Mouse (Mus musculus) stomach, embryonic 15.5 days (tissue): ENCODE data around the gene Zfp740. TPM values are rescaled to one million over a fixed set of nuclear protein-coding genes. Genes with fewer than 3 reads are reported as not detected.

Experiments used
- ATAC-seq: fragments of 200-750 bp; cut with Nextera tagmentation; 2 replicates; pipeline ENCODE4 v1.8.0; 2017; ENCODE audit warnings: low read depth, moderate number of reproducible peaks, moderate TSS enrichment; ENCODE audit not compliant: insufficient read depth, low FRiP score
- H3K27ac ChIP-seq: fragments of 300-500 bp; sonication (generic); 2 replicates; pipeline ENCODE4 v1.5.1; 2015; ENCODE audit warnings: mild to moderate bottlenecking, inconsistent platforms
- H3K27me3 ChIP-seq: fragments of 300-500 bp; sonication (generic); replicated peaks from 2 replicates; pipeline ENCODE4 v1.6.1; 2015; ENCODE audit warnings: inconsistent platforms
- H3K36me3 ChIP-seq: fragments of 300-500 bp; sonication (generic); 2 replicates; pipeline ENCODE4 v1.6.1; 2015; ENCODE audit warnings: inconsistent platforms
- H3K4me1 ChIP-seq: fragments of 300-500 bp; sonication (generic); 2 replicates; pipeline ENCODE4 v1.6.1; 2015; ENCODE audit warnings: inconsistent platforms
- H3K4me2 ChIP-seq: fragments of 300-500 bp; sonication (generic); 2 replicates; pipeline ENCODE4 v1.6.1; 2015; ENCODE audit warnings: mild to moderate bottlenecking, inconsistent platforms
- H3K4me3 ChIP-seq: fragments of 300-500 bp; sonication (generic); replicated peaks from 2 replicates; pipeline ENCODE4 v1.5.1; 2015; ENCODE audit warnings: inconsistent platforms
- H3K9ac ChIP-seq: fragments of 300-500 bp; sonication (generic); 2 replicates; pipeline ENCODE4 v1.6.1; 2015; ENCODE audit warnings: inconsistent platforms
- H3K9me3 ChIP-seq: fragments of 300-500 bp; sonication (generic); 2 replicates; pipeline ENCODE4 v1.6.1; 2016; ENCODE audit warnings: inconsistent platforms
- WGBS: fragments of 180-500 bp; shearing (Covaris S2); methylation state at CpG from one replicate; pipeline ENCODE4 v1.1.7; 2015; 5-methylcytosine and 5-hydroxymethylcytosine counted together
- polyA plus RNA-seq: library from polyadenylated mRNA; unstranded; fragments of >200 nt; fragmentation: Nextera tagmentation; extraction: Ambion mirVana; gene quantifications from 2 replicates; pipeline ENCODE4 v1.2.1, GENCODE M21; 2015

Zfp740 gene
- polyA plus RNA-seq, 1 experiment from 2014 or later = 44.5 TPM

DNA sequence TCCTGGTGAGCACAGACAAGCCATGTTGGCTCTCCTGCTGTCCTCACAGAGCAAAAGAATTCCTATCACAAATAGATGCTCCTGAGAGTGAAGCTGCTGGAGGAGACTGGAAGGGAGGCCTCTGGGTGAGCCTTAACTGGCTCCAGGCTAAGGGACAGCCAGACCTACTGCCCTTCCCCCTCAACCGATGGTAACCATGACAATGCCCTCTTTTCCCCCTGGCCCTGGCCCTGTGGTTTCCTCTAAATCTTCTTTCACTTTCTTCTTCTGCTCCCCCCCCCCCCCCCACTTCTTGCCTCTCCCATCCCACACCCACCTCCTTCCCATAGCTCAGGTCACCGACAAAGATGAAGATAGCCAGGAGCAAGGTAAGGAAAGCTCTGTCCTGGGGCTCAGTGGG, 30.8 kb downstream of the Zfp740 start:
- Histone ChIP-seq H3K4me3 (no peak overlapping the region), H3K27ac (no peak overlapping the region), H3K9me3 (no peaks in the 10 kb centered on the region), H3K36me3 (peaks cover 5% of the 10 kb centered on the region; the same call in 1 of the 2 replicates), H3K4me1 (peaks cover 28% of the 10 kb centered on the region), H3K27me3 (no peaks in the 10 kb centered on the region), H3K9ac (no peak overlapping the region), H3K4me2 (no peak overlapping the region)
- ATAC-seq = no peak
- WGBS = 25% methylated on average over 2 of the region's 2 CpGs

DNA sequence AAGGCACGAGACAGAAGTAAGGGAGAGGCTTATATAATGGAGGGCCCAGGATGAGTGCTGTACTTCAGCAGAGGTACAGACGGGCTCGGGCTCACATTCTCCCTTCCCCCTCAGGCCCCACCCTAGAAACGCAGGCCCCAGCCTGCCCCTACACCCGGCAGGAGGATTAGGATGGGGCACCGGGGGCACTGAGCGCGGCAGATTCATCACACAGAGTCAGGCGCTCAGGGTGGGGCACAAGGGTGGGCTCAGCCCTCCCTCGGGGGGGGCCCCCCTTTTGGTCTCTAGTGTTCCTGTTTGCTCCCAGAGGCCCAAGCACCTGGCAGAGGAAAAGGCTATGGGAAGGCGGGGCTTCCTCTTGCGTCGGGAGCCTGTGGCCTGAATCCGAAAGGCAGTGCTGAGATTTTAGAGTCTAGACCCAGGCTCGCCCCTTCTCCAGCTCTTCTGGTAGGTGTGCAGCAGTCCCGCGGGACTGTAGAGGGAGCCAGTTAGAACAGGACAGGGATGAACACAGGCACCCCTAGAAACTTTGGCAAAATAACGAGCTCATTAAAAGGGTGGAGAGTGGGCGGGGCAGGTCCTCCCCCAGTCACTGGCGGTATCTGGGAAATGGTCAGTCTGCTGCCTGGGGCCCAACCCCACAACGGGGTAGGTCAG, 32.5 kb downstream of the Zfp740 start:
- H3K4me3 ChIP-seq = no peak overlapping the region; the same call in 1 of the 2 replicates
- no peaks in the 10 kb centered on the region for H3K9me3 ChIP-seq
- peaks cover 31% of the 10 kb centered on the region for H3K4me1 ChIP-seq
- 21% methylated on average over 20 of the region's 21 CpGs for WGBS
- ATAC-seq = peak; percentile 76
- H3K36me3 ChIP-seq = peaks cover 5% of the 10 kb centered on the region; the same call in 1 of the 2 replicates
- peak overlapping the region; percentile 39 for H3K4me2 ChIP-seq
- H3K9ac ChIP-seq = no peak overlapping the region
- H3K27me3 ChIP-seq = no peaks in the 10 kb centered on the region
- H3K27ac ChIP-seq = peak overlapping the region; percentile 71

DNA sequence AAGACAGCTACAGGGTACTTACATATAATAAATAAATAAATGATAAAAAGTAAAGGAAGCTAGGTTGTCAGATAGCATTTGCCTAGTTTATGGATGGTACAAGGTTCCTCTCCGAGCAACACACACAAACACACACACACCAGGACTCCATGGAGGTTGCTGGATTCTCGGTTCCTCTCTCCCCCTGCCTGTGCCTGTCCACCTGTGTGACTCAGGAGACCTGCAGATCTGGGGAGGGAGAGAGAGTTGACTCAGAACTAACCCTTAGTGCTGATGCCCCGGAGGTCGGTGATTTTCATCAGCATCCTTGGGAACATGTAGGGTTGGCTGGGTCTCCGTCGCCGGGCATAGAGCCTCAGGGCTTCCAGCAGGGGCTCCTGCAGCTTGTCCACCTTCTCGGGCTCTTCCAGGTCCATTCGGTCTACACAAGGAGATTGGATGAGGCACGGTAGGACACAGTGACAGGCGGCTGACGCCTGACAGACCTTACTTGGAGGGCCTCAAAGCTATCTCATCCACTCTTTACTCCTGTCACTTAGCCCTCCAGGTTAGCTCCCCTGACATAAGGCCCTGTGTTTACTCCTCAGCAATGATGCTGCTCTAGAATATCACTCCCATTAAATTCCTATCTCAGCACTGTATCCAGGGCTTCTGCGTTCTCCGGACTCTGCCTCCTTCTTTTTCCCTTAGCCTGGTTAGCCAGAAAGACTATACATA, 35.7 kb downstream of the Zfp740 start:
- WGBS = 88% methylated on average over 14 of the region's 14 CpGs
- ATAC-seq = no peak

DNA sequence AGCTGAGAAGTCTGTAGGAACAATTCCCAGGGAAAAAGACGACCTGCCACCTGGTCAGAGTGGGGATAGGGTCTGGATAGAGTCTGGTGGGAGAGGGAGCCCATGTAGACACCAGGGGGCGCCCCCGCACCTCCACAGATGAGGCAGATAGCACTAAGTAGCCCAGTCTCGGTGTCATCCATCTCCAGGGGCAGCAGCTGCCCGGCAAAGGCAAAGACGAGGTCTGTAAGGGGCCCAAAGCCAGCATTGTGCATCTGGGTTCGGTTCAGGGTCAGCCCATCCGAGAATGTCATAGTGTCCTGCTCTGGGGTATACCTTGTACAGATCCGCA, 36.2 kb downstream of the Zfp740 start:
- Histone ChIP-seq H3K4me3 (no peak overlapping the region), H3K9ac (no peak overlapping the region), H3K27ac (no peak overlapping the region), H3K9me3 (no peaks in the 10 kb centered on the region), H3K27me3 (no peaks in the 10 kb centered on the region), H3K4me2 (no peak overlapping the region), H3K4me1 (peaks cover 39% of the 10 kb centered on the region), H3K36me3 (peaks cover 8% of the 10 kb centered on the region; the same call in 1 of the 2 replicates)
- no peak for ATAC-seq
- WGBS = 12% methylated on average over 9 of the region's 9 CpGs

More for the DNA sequence above, 35.7 kb downstream of the Zfp740 start:
- peaks cover 36% of the 10 kb centered on the region for H3K4me1 ChIP-seq
- no peak overlapping the region for H3K4me2 ChIP-seq
- H3K9ac ChIP-seq = no peak overlapping the region
- no peak overlapping the region for H3K4me3 ChIP-seq
- H3K27me3 ChIP-seq = no peaks in the 10 kb centered on the region
- no peaks in the 10 kb centered on the region for H3K9me3 ChIP-seq
- no peak overlapping the region for H3K27ac ChIP-seq
- peaks cover 8% of the 10 kb centered on the region; the same call in 1 of the 2 replicates for H3K36me3 ChIP-seq

DNA sequence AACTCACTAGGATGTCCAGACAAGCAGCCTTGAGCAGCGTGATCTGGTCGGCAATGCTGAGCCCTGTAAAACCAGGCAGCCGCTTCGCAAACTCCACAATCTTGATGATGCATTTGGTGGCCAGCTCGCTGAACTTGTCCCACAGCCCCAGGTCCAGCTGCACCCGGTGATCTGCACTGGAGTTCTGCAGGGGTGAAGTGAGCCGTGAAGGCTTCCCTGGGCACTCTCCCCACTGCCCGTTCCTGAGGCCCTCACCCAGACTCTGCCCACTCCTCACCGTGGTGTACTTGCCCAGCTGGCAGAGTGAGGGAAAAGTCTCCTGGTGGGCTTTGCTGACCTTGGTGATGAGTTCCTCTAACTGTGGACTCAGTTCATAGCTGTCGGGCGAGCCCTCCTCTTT, 36.8 kb downstream of the Zfp740 start:
- Histone ChIP-seq H3K27ac (no peak overlapping the region), H3K36me3 (peaks cover 8% of the 10 kb centered on the region; the same call in 1 of the 2 replicates), H3K9ac (no peak overlapping the region), H3K27me3 (no peaks in the 10 kb centered on the region), H3K4me1 (peaks cover 40% of the 10 kb centered on the region), H3K9me3 (no peaks in the 10 kb centered on the region), H3K4me2 (no peak overlapping the region), H3K4me3 (no peak overlapping the region)
- no peak for ATAC-seq
- WGBS = 74% methylated on average over 11 of the region's 11 CpGs

DNA sequence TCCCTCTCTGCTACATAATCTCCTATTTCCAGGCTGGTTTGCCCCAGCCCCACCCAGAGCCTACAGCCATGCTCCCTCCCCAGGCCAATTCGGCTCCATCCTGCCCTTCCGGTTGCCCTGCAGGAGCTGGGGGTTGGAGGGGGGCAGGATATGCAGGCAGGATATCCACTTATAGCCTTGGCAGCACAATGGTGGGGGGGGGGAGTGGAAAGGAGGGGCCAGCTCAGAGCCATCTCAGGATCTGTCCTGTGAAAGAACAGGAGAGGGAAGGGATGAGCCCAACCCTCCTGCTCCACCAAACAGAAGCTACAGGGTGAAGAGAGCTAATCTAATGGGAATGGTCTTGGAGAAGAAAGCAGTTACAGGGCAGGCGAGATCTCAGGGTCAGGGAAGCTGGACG, 37.6 kb downstream of the Zfp740 start:
- Histone ChIP-seq H3K27ac (no peak overlapping the region), H3K27me3 (no peaks in the 10 kb centered on the region), H3K9ac (no peak overlapping the region), H3K9me3 (no peaks in the 10 kb centered on the region), H3K36me3 (peaks cover 8% of the 10 kb centered on the region; the same call in 1 of the 2 replicates), H3K4me1 (peaks cover 41% of the 10 kb centered on the region), H3K4me3 (no peak overlapping the region), H3K4me2 (no peak overlapping the region)
- no peak for ATAC-seq
- 75% methylated on average over 4 of the region's 4 CpGs for WGBS

DNA sequence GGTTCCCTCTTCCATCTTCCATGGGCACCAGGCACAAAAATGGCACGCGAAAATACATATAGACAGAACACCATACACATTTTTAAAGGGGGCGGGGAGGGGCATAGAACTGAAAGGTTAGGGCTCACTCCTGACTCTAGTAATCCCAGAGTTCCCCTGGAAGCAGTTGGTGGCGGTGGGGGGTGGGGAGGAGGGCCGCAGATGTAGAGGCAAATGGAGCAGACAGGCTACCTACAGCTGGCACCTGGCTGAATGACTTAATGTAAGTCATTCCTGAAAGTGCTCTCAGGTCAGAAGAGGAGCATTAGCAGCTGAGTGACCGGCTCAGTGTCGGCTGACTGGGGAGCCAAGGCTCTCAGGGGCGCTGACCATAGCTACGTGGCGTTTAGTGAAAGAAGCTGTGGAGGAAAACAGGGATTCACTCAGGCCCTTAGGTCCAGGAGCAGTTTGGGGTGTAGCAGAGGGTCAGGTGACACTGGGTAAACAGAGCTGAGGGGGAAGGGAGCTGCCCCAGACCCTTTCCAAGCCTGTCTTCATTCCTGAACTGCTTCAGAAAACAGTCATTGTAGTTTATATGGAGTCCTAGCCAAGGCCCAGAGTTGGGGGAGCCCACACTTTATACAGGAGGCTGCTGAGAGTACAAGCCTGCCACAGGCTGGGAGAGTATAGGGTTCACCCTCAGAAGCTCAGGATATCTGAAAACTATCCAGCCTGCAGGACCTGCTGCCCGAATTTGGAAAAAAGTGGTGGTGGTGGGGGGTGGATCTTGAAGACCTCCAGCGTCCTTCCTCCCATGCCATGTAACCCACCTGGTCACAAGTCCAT, 39.6 kb downstream of the Zfp740 start:
- Histone ChIP-seq H3K9ac (no peak overlapping the region), H3K36me3 (peaks cover 8% of the 10 kb centered on the region; the same call in 1 of the 2 replicates), H3K27ac (peak overlapping the region; percentile 77; the same call in 1 of the 2 replicates), H3K27me3 (no peaks in the 10 kb centered on the region), H3K9me3 (no peaks in the 10 kb centered on the region), H3K4me3 (no peak overlapping the region), H3K4me1 (peaks cover 36% of the 10 kb centered on the region), H3K4me2 (peak overlapping the region; percentile 92)
- no peak for ATAC-seq
- 45% methylated on average over 12 of the region's 12 CpGs for WGBS

DNA sequence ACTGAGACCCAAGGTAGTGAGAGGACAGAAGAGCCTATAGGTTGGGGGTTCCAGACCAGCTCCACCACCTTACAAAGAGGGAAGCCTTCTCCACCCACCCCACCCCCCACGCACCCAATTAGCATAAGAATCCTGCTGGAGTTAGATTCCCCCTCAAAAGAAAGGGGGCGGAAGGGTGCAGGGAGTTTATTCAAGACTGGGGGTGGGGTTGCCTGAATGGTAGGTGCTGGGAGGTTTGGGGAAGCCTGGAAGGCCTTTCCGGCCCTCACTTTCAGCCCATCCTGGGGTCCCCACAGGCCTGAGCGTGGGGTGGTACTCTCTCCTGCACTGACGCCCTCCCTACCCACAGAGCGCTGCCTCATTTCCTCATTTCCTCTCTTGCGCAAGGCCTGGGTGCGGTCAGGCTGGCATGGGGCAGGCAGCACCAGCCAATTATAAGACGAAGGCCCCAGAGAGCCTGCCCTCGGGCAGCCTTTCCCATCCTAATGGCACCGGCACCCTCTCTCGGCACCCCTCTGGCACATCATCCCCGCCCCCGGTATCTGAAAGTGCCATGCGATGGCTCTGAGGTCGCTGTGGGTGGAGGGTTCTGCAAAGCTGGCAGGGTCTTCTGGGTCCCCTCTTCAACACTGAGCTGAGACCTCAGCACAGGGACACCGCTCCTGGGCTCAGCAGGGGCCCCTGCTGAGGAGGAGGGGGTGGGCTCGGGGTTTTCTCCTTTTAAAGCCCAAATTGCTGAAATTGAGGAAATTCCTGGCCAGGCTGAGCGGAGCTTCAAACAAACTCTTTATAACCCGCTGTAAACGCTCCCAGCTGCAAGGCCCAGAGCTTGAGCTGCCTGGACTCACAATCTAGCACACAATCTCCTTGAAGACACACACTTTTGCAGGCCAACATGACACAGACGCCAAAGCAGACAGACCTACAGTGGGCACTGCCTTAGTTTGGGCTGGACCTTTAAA, 40.5 kb downstream of the Zfp740 start:
- peak overlapping the region; percentile 92 for H3K4me2 ChIP-seq
- peak overlapping the region; percentile 4; the same call in 1 of the 2 replicates for H3K9ac ChIP-seq
- peaks cover 7% of the 10 kb centered on the region; the same call in 1 of the 2 replicates for H3K36me3 ChIP-seq
- H3K27me3 ChIP-seq = no peaks in the 10 kb centered on the region
- peak overlapping the region; percentile 64 for H3K4me3 ChIP-seq
- H3K9me3 ChIP-seq = no peaks in the 10 kb centered on the region
- WGBS = 25% methylated on average over 22 of the region's 22 CpGs
- H3K4me1 ChIP-seq = peaks cover 38% of the 10 kb centered on the region
- peak overlapping the region; percentile 77 for H3K27ac ChIP-seq
- no peak for ATAC-seq

DNA sequence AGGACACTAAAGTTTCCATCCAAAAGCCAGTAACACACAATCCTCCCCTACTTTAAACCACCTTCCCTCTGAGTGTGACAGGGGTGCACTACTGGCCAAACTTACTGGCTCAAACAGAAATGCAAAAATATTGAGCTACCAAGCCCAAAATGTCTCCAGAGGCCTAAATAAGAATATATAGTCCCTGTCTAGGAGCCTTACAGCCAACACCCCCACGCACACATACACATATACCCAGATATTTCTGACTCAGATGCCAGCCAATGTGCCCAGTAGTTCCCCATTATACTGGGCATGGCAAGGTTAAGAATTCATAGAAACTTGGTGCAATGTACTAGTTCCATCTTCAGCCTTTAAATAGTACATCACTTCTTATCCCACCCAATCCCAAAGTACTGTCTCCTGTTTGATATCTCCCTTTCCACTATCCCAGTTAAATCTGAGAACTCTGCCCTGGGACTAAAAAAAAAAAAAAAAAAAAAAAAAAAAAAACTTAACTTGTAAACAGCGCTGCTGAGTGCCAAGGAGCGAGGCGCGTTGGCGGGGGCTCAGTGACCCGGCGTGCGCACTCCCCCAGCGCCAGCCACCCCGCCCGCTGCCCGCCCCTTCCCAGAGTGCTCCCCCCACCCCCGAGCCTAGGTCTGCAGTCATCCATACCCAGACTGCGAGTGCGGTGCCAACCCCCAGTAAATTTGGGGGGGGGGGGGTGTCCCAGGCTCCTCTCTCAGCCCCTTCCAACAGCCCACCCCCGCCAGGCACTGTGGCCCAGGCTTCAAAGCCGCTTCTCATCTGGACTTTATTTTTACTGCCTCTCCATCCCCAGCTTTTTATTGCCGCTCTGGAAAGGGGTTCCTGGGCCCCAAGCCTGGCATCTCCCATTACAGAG, 41.5 kb downstream of the Zfp740 start:
- peak overlapping the region; percentile 92 for H3K4me2 ChIP-seq
- no peaks in the 10 kb centered on the region for H3K9me3 ChIP-seq
- no peak for ATAC-seq
- H3K27me3 ChIP-seq = no peaks in the 10 kb centered on the region
- WGBS = 16% methylated on average over 19 of the region's 19 CpGs
- peaks cover 45% of the 10 kb centered on the region for H3K4me1 ChIP-seq
- peak overlapping the region; percentile 77 for H3K27ac ChIP-seq
- H3K36me3 ChIP-seq = 0 out of 2 replicates have a peak, but pooled peaks cover 3% of the 10 kb centered on the region
- H3K4me3 ChIP-seq = peak overlapping the region; percentile 64
- H3K9ac ChIP-seq = peak overlapping the region; percentile 65; the same call in 1 of the 2 replicates

DNA sequence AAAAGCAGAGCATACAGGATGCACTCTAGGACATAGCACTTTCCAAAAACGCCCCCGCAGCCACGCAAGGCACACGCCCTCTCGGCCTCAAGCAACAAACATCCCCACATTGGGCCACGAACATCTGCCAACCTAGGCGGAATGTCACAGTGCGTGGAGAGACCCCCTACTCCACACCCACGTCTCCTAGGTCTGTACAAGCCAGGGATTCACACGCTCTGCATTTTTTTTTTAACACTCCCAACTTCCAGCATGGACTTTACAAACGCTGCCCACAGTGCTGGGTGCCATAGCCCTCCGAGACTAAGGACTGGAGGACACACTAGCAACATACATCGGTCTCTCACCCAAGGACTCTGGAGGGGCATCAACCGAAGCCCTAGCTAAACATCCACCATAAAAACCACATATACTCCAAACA, 42.4 kb downstream of the Zfp740 start:
- no peaks in the 10 kb centered on the region for H3K9me3 ChIP-seq
- H3K9ac ChIP-seq = peak overlapping the region; percentile 65
- WGBS = 4% methylated on average over 14 of the region's 14 CpGs
- ATAC-seq = no peak
- H3K36me3 ChIP-seq = 0 out of 2 replicates have a peak, but pooled peaks cover 3% of the 10 kb centered on the region
- peak overlapping the region; percentile 64 for H3K4me3 ChIP-seq
- H3K27me3 ChIP-seq = no peaks in the 10 kb centered on the region
- peak overlapping the region; percentile 92 for H3K4me2 ChIP-seq
- H3K27ac ChIP-seq = peak overlapping the region; percentile 100
- H3K4me1 ChIP-seq = peaks cover 54% of the 10 kb centered on the region
